Mouse (Mus musculus) lung, adult 2 months (tissue): ENCODE measurements around the gene Igtp.

ENCODE experiments used
- CTCF ChIP-seq: fragments of 200-500 bp; IDR thresholded peaks from 2 replicates; pipeline ENCODE4 v1.5.1; 2011; ENCODE audit warnings: mild to moderate bottlenecking, low read length, control low read depth; ENCODE audit not compliant: insufficient read depth
- POLR2A ChIP-seq: fragments of 200-500 bp; IDR thresholded peaks from 2 replicates; pipeline ENCODE4 v1.6.1; 2011; ENCODE audit warnings: low read depth, mild to moderate bottlenecking, control low read depth, low read length, borderline replicate concordance; ENCODE audit errors: extremely low read depth

- TF ChIP-seq POLR2A (no peak), CTCF (no peak)
Observed at GRCm38 (mm10) chr11:58193860-58194520, 5.4 kb upstream of the Igtp start.
